Mouse (Mus musculus) liver, embryonic 15.5 days (tissue): ENCODE measurements around the gene Lrrc26. TPM values are rescaled to one million over a fixed set of nuclear protein-coding genes. Genes with fewer than 3 reads are reported as not detected.

Experiments
- ATAC-seq: fragments of 200-750 bp; cut with Nextera tagmentation; 2 replicates; pipeline ENCODE4 v1.8.0; 2017; ENCODE audit warnings: moderate number of reproducible peaks, mild to moderate bottlenecking, moderate library complexity; ENCODE audit not compliant: insufficient read depth
- H3K27ac ChIP-seq: fragments of 300-500 bp; sonication (generic); replicated peaks from 2 replicates; pipeline ENCODE4 v1.5.1; 2015; ENCODE audit warnings: mild to moderate bottlenecking, inconsistent platforms
- H3K27me3 ChIP-seq: fragments of 300-500 bp; sonication (generic); 2 replicates; pipeline ENCODE4 v1.6.1; 2015; ENCODE audit warnings: mild to moderate bottlenecking, inconsistent platforms
- H3K36me3 ChIP-seq: fragments of 300-500 bp; sonication (generic); replicated peaks from 2 replicates; pipeline ENCODE4 v1.6.1; 2015; ENCODE audit warnings: moderate library complexity, mild to moderate bottlenecking, inconsistent platforms
- H3K4me1 ChIP-seq: fragments of 300-500 bp; sonication (generic); replicated peaks from 2 replicates; pipeline ENCODE4 v1.6.1; 2015; ENCODE audit warnings: inconsistent platforms
- H3K4me2 ChIP-seq: fragments of 300-500 bp; sonication (generic); 2 replicates; pipeline ENCODE4 v1.6.1; 2015; ENCODE audit warnings: moderate library complexity, mild to moderate bottlenecking, inconsistent platforms
- H3K4me3 ChIP-seq: fragments of 300-500 bp; sonication (generic); replicated peaks from 2 replicates; pipeline ENCODE4 v1.5.1; 2015; ENCODE audit warnings: mild to moderate bottlenecking, inconsistent platforms
- H3K9ac ChIP-seq: fragments of 300-500 bp; sonication (generic); 2 replicates; pipeline ENCODE4 v1.6.1; 2015; ENCODE audit warnings: moderate library complexity, mild to moderate bottlenecking, inconsistent platforms
- H3K9me3 ChIP-seq: fragments of 300-500 bp; sonication (generic); replicated peaks from 2 replicates; pipeline ENCODE4 v1.6.1; 2016; ENCODE audit warnings: inconsistent platforms
- WGBS: fragments of 180-500 bp; shearing (Covaris S2); methylation state at CpG from one replicate; pipeline ENCODE4 v1.1.7; 2015; ENCODE audit warnings: mixed read lengths; ENCODE audit not compliant: insufficient replicate concordance; 5-methylcytosine and 5-hydroxymethylcytosine counted together
- polyA plus RNA-seq: library from polyadenylated mRNA; unstranded; fragments of >200 nt; fragmentation: Nextera tagmentation; extraction: Ambion mirVana; gene quantifications from 2 replicates; pipeline ENCODE4 v1.2.1, GENCODE M21; 2015

Lrrc26 gene
- polyA plus RNA-seq, 1 experiment from 2014 or later: not detected

GRCm38 (mm10) chr2:25303452-25303851 lies 13.7 kb downstream of the Lrrc26 start:
- no peak for ATAC-seq
- no peaks in the 10 kb centered on the region for H3K36me3 ChIP-seq
- H3K27ac ChIP-seq: no peak overlapping the region
- H3K9me3 ChIP-seq: no peaks in the 10 kb centered on the region
- H3K4me1 ChIP-seq: peaks cover 12% of the 10 kb centered on the region
- no peak overlapping the region for H3K4me3 ChIP-seq
- H3K4me2 ChIP-seq: no peak overlapping the region
- peaks cover 68% of the 10 kb centered on the region for H3K27me3 ChIP-seq
- no peak overlapping the region for H3K9ac ChIP-seq
- 47% methylated on average over 3 of the region's 3 CpGs for WGBS

GRCm38 (mm10) chr2:25303931-25304656 lies 14.4 kb downstream of the Lrrc26 start:
- Histone ChIP-seq H3K27ac (no peak overlapping the region), H3K4me3 (no peak overlapping the region), H3K4me1 (peaks cover 12% of the 10 kb centered on the region), H3K9me3 (no peaks in the 10 kb centered on the region), H3K4me2 (peak overlapping the region; percentile 67; the same call in 1 of the 2 replicates), H3K9ac (no peak overlapping the region), H3K27me3 (peaks cover 73% of the 10 kb centered on the region), H3K36me3 (no peaks in the 10 kb centered on the region)
- ATAC-seq: no peak
- WGBS: 56% methylated on average over 7 of the region's 7 CpGs

- peak overlapping the region; percentile 67 for H3K4me2 ChIP-seq
- peak overlapping the region; percentile 37 for H3K4me3 ChIP-seq
- peaks cover 79% of the 10 kb centered on the region for H3K27me3 ChIP-seq
- H3K9me3 ChIP-seq: no peaks in the 10 kb centered on the region
- H3K27ac ChIP-seq: no peak overlapping the region
- no peaks in the 10 kb centered on the region for H3K36me3 ChIP-seq
- 1% methylated on average over 42 of the region's 45 CpGs for WGBS
- no peak overlapping the region for H3K9ac ChIP-seq
- H3K4me1 ChIP-seq: peaks cover 12% of the 10 kb centered on the region
- no peak for ATAC-seq
These were observed 15.2 kb downstream of the Lrrc26 start for GRCm38 (mm10) chr2:25304657-25305541.

GRCm38 (mm10) chr2:25305587-25306359 lies 16.1 kb downstream of the Lrrc26 start:
- Histone ChIP-seq H3K9ac (no peak overlapping the region), H3K27me3 (peaks cover 88% of the 10 kb centered on the region), H3K4me1 (peaks cover 12% of the 10 kb centered on the region), H3K27ac (no peak overlapping the region), H3K9me3 (no peaks in the 10 kb centered on the region), H3K4me2 (no peak overlapping the region), H3K36me3 (no peaks in the 10 kb centered on the region), H3K4me3 (no peak overlapping the region)
- ATAC-seq: no peak
- 38% methylated on average over 14 of the region's 14 CpGs for WGBS

- no peak overlapping the region for H3K4me3 ChIP-seq
- no peaks in the 10 kb centered on the region for H3K36me3 ChIP-seq
- H3K9ac ChIP-seq: no peak overlapping the region
- H3K4me2 ChIP-seq: no peak overlapping the region
- no peaks in the 10 kb centered on the region for H3K9me3 ChIP-seq
- 35% methylated on average over 10 of the region's 10 CpGs for WGBS
- peaks cover 98% of the 10 kb centered on the region for H3K27me3 ChIP-seq
- no peak overlapping the region for H3K27ac ChIP-seq
- ATAC-seq: no peak
- H3K4me1 ChIP-seq: peaks cover 3% of the 10 kb centered on the region
These were observed 20.5 kb downstream of the Lrrc26 start for GRCm38 (mm10) chr2:25310180-25310579.

GRCm38 (mm10) chr2:25310969-25311368 lies 21.3 kb downstream of the Lrrc26 start:
- H3K27me3 ChIP-seq: peaks cover 98% of the 10 kb centered on the region
- H3K27ac ChIP-seq: no peak overlapping the region
- H3K4me1 ChIP-seq: no peaks in the 10 kb centered on the region
- H3K9ac ChIP-seq: no peak overlapping the region
- H3K9me3 ChIP-seq: no peaks in the 10 kb centered on the region
- no peaks in the 10 kb centered on the region for H3K36me3 ChIP-seq
- ATAC-seq: no peak
- WGBS: 2% methylated on average over 22 of the region's 22 CpGs
- H3K4me2 ChIP-seq: no peak overlapping the region; the same call in 1 of the 2 replicates
- no peak overlapping the region for H3K4me3 ChIP-seq

- Histone ChIP-seq H3K27ac (no peak overlapping the region), H3K4me2 (no peak overlapping the region; the same call in 1 of the 2 replicates), H3K4me1 (no peaks in the 10 kb centered on the region), H3K9me3 (no peaks in the 10 kb centered on the region), H3K9ac (no peak overlapping the region), H3K4me3 (no peak overlapping the region), H3K36me3 (no peaks in the 10 kb centered on the region), H3K27me3 (peaks cover 98% of the 10 kb centered on the region)
- no peak for ATAC-seq
- 3% methylated on average over 11 of the region's 11 CpGs for WGBS
These were observed 21.8 kb downstream of the Lrrc26 start for GRCm38 (mm10) chr2:25311491-25311891.

- H3K9me3 ChIP-seq: no peaks in the 10 kb centered on the region
- H3K27ac ChIP-seq: no peak overlapping the region
- H3K27me3 ChIP-seq: peaks cover 89% of the 10 kb centered on the region
- ATAC-seq: no peak
- peak overlapping the region; percentile 49 for H3K4me2 ChIP-seq
- WGBS: 4% methylated on average over 31 of the region's 31 CpGs
- H3K4me3 ChIP-seq: peak overlapping the region; percentile 25; the same call in 1 of the 2 replicates
- no peak overlapping the region for H3K9ac ChIP-seq
- peaks cover 8% of the 10 kb centered on the region for H3K4me1 ChIP-seq
- no peaks in the 10 kb centered on the region for H3K36me3 ChIP-seq
These were observed 28.6 kb downstream of the Lrrc26 start for GRCm38 (mm10) chr2:25318119-25318966.

GRCm38 (mm10) chr2:25318971-25319773 lies 29.5 kb downstream of the Lrrc26 start, which contains the start of gene Grin1:
Grin1 (minus strand) TSS chr2:25319187.
- Histone ChIP-seq H3K9me3 (no peaks in the 10 kb centered on the region), H3K4me2 (peak within 1 kb of the TSS; percentile 49), H3K4me3 (peak within 1 kb of the TSS; percentile 25), H3K27me3 (peaks cover 81% of the 10 kb centered on the region), H3K36me3 (no peaks in the 10 kb centered on the region), H3K9ac (no peak within 1 kb of the TSS), H3K27ac (no peak within 1 kb of the TSS), H3K4me1 (peaks cover 8% of the 10 kb centered on the region)
- WGBS: 9% methylated on average over 58 of the region's 58 CpGs
- ATAC-seq: no peak
